Mouse (Mus musculus): ENCODE results near the gene Mkrn2os.

GRCm38 (mm10) chr6:115584176-115584575, 8.2 kb downstream of the Mkrn2os start:
- no peak for TF ChIP-seq POLR2A (IDR thresholded peaks at IDR 0.05; ENCODE audit: insufficient read depth, low read depth, low read length)
- no peak for TF ChIP-seq CTCF (IDR thresholded peaks at IDR 0.05; ENCODE audit: insufficient read depth, low read depth, low read length)
